Mouse (Mus musculus): ENCODE measurements around the gene Sycp2l. TPM values are rescaled to one million over a fixed set of nuclear protein-coding genes. Genes with fewer than 3 reads are reported as not detected.
A peak's percentile ranks its signal among the peaks of the same experiment; 100 is the strongest.

The Sycp2l gene
- 0.37 TPM in 1 of 2 replicates, not detected in the other for polyA plus RNA-seq (2011; ENCODE audit: insufficient read depth, insufficient read length, low read depth, missing spikeins)

GRCm38 (mm10) chr13:41113940-41114339 lies at the start of gene Sycp2l:
Gene Sycp2l (plus strand): TSS chr13:41114307.
- Histone ChIP-seq H3K27me3 (ENCODE audit: control insufficient read depth, insufficient read depth, low read length, poor library complexity, severe bottlenecking) (no peaks in the 10 kb centered on the region), H3K4me1 (ENCODE audit: control insufficient read depth, insufficient read depth, low read length) (no peaks in the 10 kb centered on the region), H3K9me3 (replicated peaks; ENCODE audit: control insufficient read depth, insufficient read depth, low read length, poor library complexity, severe bottlenecking) (no peaks in the 10 kb centered on the region), H3K4me3 (ENCODE audit: low read depth, low read length) (peak within 1 kb of the TSS; percentile 33), H3K9ac (ENCODE audit: low read depth, poor library complexity, severe bottlenecking) (no peak within 1 kb of the TSS), H3K27ac (ENCODE audit: insufficient read depth, low read length) (no peak within 1 kb of the TSS), H3K36me3 (ENCODE audit: control insufficient read depth, insufficient read depth, low read length, poor library complexity, severe bottlenecking) (no peaks in the 10 kb centered on the region)
- no peak for TF ChIP-seq EP300 (IDR thresholded peaks at IDR 0.05; ENCODE audit: insufficient read depth, low read depth, low read length)
- peak; percentile 5 for TF ChIP-seq CTCF (IDR thresholded peaks at IDR 0.05; ENCODE audit: low read depth, low read length)

DNA sequence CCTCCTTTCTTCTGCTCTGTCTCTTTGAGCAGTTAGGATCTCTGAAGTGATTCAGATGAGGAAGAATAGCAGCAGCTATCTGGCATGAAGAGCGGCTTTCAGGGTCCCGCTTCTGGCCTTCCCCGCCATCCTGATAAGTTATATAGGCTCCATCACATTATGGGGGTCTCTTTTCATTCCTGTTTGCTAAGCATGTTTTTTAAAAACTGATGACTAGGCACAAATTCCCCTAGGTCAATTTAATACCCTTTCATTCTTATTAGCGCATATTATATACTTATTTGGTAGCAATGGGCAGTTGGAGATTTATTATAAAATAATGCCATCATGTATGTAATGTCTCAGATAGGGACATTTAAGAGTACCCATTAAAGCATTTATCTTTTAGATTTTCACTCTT lies 46.5 kb upstream of the Sycp2l start:
- Histone ChIP-seq H3K36me3 (ENCODE audit: control insufficient read depth, insufficient read depth, low read length, poor library complexity, severe bottlenecking) (no peaks in the 10 kb centered on the region), H3K9ac (ENCODE audit: low read depth, poor library complexity, severe bottlenecking) (no peak overlapping the region), H3K9me3 (replicated peaks; ENCODE audit: control insufficient read depth, insufficient read depth, low read length, poor library complexity, severe bottlenecking) (no peaks in the 10 kb centered on the region), H3K27me3 (ENCODE audit: control insufficient read depth, insufficient read depth, low read length, poor library complexity, severe bottlenecking) (no peaks in the 10 kb centered on the region), H3K27ac (ENCODE audit: insufficient read depth, low read length) (no peak overlapping the region), H3K4me1 (ENCODE audit: control insufficient read depth, insufficient read depth, low read length) (no peaks in the 10 kb centered on the region), H3K4me3 (ENCODE audit: low read depth, low read length) (no peak overlapping the region)
- TF ChIP-seq EP300 (IDR thresholded peaks at IDR 0.05; ENCODE audit: insufficient read depth, low read depth, low read length) (no peak), POLR2A (IDR thresholded peaks at IDR 0.05; ENCODE audit: insufficient read depth, low read length) (no peak), CTCF (IDR thresholded peaks at IDR 0.05; ENCODE audit: low read depth, low read length) (no peak)

DNA sequence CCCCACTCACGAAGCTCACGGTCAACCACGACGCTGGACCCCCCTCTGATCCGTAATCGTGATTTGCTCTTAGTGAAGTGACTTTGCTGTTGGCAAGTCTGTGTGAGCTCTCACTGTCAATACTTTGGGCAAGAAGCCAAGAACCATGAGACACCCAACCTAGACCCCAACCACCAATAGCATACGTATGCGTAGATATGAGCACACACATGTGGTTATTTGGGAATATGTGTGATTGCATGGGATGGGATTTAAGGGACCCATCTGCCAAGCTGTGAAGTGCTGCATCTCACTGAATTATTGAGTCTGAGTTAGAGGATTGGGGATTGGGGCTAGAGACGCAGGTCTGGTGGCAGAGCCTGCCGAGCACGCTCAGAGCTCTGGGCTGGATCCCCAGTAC lies 42.5 kb upstream of the Sycp2l start:
- Histone ChIP-seq H3K4me3 (ENCODE audit: low read depth, low read length) (no peak overlapping the region), H3K27ac (ENCODE audit: insufficient read depth, low read length) (no peak overlapping the region), H3K36me3 (ENCODE audit: control insufficient read depth, insufficient read depth, low read length, poor library complexity, severe bottlenecking) (no peaks in the 10 kb centered on the region), H3K9me3 (replicated peaks; ENCODE audit: control insufficient read depth, insufficient read depth, low read length, poor library complexity, severe bottlenecking) (no peaks in the 10 kb centered on the region), H3K27me3 (ENCODE audit: control insufficient read depth, insufficient read depth, low read length, poor library complexity, severe bottlenecking) (no peaks in the 10 kb centered on the region), H3K4me1 (ENCODE audit: control insufficient read depth, insufficient read depth, low read length) (no peaks in the 10 kb centered on the region), H3K9ac (ENCODE audit: low read depth, poor library complexity, severe bottlenecking) (no peak overlapping the region)
- TF ChIP-seq CTCF (IDR thresholded peaks at IDR 0.05; ENCODE audit: low read depth, low read length), result no peak
- no peak for TF ChIP-seq EP300 (IDR thresholded peaks at IDR 0.05; ENCODE audit: insufficient read depth, low read depth, low read length)
- no peak for TF ChIP-seq POLR2A (IDR thresholded peaks at IDR 0.05; ENCODE audit: insufficient read depth, low read length)

DNA sequence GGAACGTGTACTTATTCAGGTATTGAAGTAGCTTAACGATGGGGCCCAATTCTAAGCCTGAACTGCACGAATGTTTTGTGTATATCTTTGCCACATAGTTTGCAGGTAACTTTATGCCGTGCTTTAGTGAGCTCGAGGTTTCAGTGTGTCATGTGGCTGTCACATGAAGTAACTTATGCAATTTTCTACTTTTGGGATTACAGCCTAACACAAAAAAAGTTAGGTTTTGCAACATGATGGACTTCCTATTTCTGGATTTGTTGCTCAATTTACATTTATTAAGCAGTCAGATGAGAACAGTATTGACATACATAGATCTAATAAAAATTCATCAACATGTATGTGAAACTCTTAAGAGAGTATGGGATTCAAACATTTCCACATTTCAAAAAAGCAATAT lies 40.3 kb upstream of the Sycp2l start:
- no peak for TF ChIP-seq EP300 (IDR thresholded peaks at IDR 0.05; ENCODE audit: insufficient read depth, low read depth, low read length)
- no peak for TF ChIP-seq POLR2A (IDR thresholded peaks at IDR 0.05; ENCODE audit: insufficient read depth, low read length)
- TF ChIP-seq CTCF (IDR thresholded peaks at IDR 0.05; ENCODE audit: low read depth, low read length), result no peak
- no peaks in the 10 kb centered on the region for H3K36me3 ChIP-seq (ENCODE audit: control insufficient read depth, insufficient read depth, low read length, poor library complexity, severe bottlenecking)

GRCm38 (mm10) chr13:41077921-41078320 lies 36.2 kb upstream of the Sycp2l start:
- Histone ChIP-seq H3K4me3 (ENCODE audit: low read depth, low read length) (no peak overlapping the region), H3K9ac (ENCODE audit: low read depth, poor library complexity, severe bottlenecking) (no peak overlapping the region), H3K27ac (ENCODE audit: insufficient read depth, low read length) (no peak overlapping the region), H3K27me3 (ENCODE audit: control insufficient read depth, insufficient read depth, low read length, poor library complexity, severe bottlenecking) (no peaks in the 10 kb centered on the region), H3K9me3 (replicated peaks; ENCODE audit: control insufficient read depth, insufficient read depth, low read length, poor library complexity, severe bottlenecking) (no peaks in the 10 kb centered on the region), H3K4me1 (ENCODE audit: control insufficient read depth, insufficient read depth, low read length) (no peaks in the 10 kb centered on the region), H3K36me3 (ENCODE audit: control insufficient read depth, insufficient read depth, low read length, poor library complexity, severe bottlenecking) (no peaks in the 10 kb centered on the region)
- TF ChIP-seq CTCF (IDR thresholded peaks at IDR 0.05; ENCODE audit: low read depth, low read length), result no peak
- no peak for TF ChIP-seq POLR2A (IDR thresholded peaks at IDR 0.05; ENCODE audit: insufficient read depth, low read length)
- TF ChIP-seq EP300 (IDR thresholded peaks at IDR 0.05; ENCODE audit: insufficient read depth, low read depth, low read length), result no peak

More for the DNA sequence above, 40.3 kb upstream of the Sycp2l start:
- H3K27me3 ChIP-seq (ENCODE audit: control insufficient read depth, insufficient read depth, low read length, poor library complexity, severe bottlenecking), result no peaks in the 10 kb centered on the region
- no peak overlapping the region for H3K4me3 ChIP-seq (ENCODE audit: low read depth, low read length)
- no peak overlapping the region for H3K27ac ChIP-seq (ENCODE audit: insufficient read depth, low read length)
- no peaks in the 10 kb centered on the region for H3K4me1 ChIP-seq (ENCODE audit: control insufficient read depth, insufficient read depth, low read length)
- H3K9ac ChIP-seq (ENCODE audit: low read depth, poor library complexity, severe bottlenecking), result no peak overlapping the region
- H3K9me3 ChIP-seq (replicated peaks; ENCODE audit: control insufficient read depth, insufficient read depth, low read length, poor library complexity, severe bottlenecking), result no peaks in the 10 kb centered on the region

DNA sequence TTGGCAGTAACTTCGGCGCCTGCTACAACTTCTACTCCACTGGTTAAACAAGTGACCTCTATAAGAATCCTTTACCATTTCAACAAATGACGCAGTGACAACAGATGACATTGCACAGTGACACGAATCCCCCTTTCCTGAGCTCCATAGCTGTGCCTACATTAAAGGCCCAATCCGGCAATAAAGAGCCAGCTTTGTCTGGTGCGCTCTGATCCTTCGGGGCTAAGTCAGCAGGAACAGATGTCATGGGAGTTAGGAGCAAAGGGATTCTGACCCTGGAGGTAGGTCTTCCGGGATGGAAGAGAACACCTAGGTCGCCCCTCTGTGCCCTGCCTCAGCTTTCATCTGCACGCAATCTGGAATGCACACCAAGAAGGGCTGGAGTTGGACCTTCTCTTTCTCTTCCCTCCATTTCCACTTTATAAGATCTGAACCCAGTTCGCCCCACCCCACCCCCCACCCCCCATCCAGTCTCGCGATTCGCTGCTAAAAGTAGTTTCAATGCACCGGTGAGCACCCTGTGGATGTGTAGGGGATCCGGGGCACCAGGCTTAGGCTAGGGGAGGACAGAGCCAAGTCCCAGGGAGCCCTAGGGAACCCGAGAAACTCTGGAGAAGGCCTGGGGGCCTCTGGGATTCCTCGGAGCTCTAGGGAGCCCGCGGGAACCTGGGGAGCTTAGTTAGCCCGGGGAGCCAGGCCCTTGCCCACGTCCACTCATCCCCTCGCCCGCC lies 35.3 kb upstream of the Sycp2l start:
- no peak overlapping the region for H3K27ac ChIP-seq (ENCODE audit: insufficient read depth, low read length)
- no peaks in the 10 kb centered on the region for H3K36me3 ChIP-seq (ENCODE audit: control insufficient read depth, insufficient read depth, low read length, poor library complexity, severe bottlenecking)
- no peaks in the 10 kb centered on the region for H3K9me3 ChIP-seq (replicated peaks; ENCODE audit: control insufficient read depth, insufficient read depth, low read length, poor library complexity, severe bottlenecking)
- TF ChIP-seq POLR2A (IDR thresholded peaks at IDR 0.05; ENCODE audit: insufficient read depth, low read length), result no peak
- no peak for TF ChIP-seq CTCF (IDR thresholded peaks at IDR 0.05; ENCODE audit: low read depth, low read length)
- no peak for TF ChIP-seq EP300 (IDR thresholded peaks at IDR 0.05; ENCODE audit: insufficient read depth, low read depth, low read length)
- H3K27me3 ChIP-seq (ENCODE audit: control insufficient read depth, insufficient read depth, low read length, poor library complexity, severe bottlenecking), result no peaks in the 10 kb centered on the region
- peak overlapping the region; percentile 63 for H3K4me3 ChIP-seq (ENCODE audit: low read depth, low read length)
- no peaks in the 10 kb centered on the region for H3K4me1 ChIP-seq (ENCODE audit: control insufficient read depth, insufficient read depth, low read length)
- H3K9ac ChIP-seq (ENCODE audit: low read depth, poor library complexity, severe bottlenecking), result peak overlapping the region; percentile 66
